Mouse (Mus musculus): Measurements from ENCODE around the gene Atf7. TPM values are rescaled to one million over a fixed set of nuclear protein-coding genes. Genes with fewer than 3 reads are reported as not detected.
A peak's percentile ranks its signal among the peaks of the same experiment; 100 is the strongest.

The Atf7 gene
- polyA plus RNA-seq, 1 experiment from 2014 or later: 43.5 TPM

DNA sequence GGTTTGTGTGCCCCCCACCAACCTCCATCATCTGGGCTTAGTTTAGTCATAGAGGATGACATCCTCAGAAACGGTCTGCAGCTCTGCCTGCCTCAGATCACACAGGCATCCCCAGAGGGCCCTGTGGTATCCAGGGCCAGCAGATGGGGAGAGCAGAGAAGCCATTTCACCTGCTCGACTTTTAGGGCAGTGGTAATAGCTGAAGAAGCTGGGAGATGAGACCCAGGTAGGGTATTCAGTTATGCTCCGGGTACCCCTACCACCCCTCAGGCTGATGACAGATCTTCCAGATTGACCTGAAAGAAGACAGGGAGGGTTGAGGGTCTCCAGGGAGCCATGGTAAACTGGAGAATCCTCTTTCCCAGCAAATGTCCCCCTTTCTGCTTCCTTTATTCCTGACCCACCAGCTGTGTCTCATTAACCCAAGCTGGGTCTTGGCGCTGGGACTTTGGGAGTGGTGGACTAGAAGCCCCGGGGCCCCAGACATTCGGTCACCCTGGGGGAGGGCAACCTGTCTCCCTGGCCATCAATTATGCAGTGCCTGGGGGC is 113.9 kb downstream of the Atf7 start:
- H3K36me3 ChIP-seq (ENCODE audit: insufficient read depth): peaks cover 7% of the 10 kb centered on the region; the same call in 1 of the 2 replicates
- ATAC-seq (ENCODE audit: insufficient read depth): no peak
- 0 out of 2 replicates have a peak overlapping the region, but pooled peaks have one; percentile 49 for H3K9ac ChIP-seq
- TF ChIP-seq CTCF (IDR thresholded peaks at IDR 0.05; ENCODE audit: low read depth): no peak
- no peaks in the 10 kb centered on the region for H3K27me3 ChIP-seq (ENCODE audit: insufficient read depth, low read length)
- WGBS: 11% methylated on average over 6 of the region's 6 CpGs
- H3K4me2 ChIP-seq: peak overlapping the region; percentile 77
- peaks cover 17% of the 10 kb centered on the region for H3K4me1 ChIP-seq (ENCODE audit: insufficient read depth)
- H3K4me3 ChIP-seq (ENCODE audit: low read depth, low read length): peak overlapping the region; percentile 49
- no peaks in the 10 kb centered on the region for H3K9me3 ChIP-seq (ENCODE audit: low read depth, low read length)
- DNase-seq: no peak
- peak overlapping the region; percentile 77; the same call in 1 of the 2 replicates for H3K27ac ChIP-seq (ENCODE audit: low read depth)

DNA sequence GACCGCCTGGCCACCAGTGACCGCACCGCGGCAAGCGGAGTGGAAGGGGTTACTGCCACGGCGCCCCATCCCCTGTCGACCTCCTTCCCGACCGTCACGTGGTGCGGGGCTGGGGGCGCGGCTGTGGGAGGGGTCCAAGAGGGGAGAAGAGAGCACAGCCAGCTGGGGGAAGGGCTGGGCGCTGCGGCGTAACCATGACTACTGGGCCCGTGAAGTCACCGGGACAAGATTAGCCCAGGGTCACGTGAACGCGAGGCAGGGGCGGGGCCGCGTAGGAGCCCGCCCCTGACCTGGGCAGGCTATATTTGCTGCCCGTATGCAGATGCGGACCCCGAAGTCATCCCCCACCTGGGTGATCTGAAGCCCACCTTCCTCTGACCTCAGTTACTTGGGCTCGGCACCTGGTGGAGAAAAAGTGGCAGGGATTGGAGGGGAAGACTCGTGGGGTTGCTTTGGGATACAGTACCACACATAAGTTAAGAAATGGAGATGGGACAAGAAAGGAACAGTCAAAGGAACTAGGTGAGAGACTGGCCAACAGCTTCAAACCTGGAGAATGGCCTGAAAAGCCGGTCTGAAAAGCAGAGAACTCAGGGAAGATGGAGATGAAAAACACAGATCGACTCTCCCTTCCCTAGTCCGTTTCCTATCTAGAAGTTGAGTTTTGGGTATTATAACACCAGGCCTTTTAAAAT is 114.5 kb downstream of the Atf7 start:
- Histone ChIP-seq H3K36me3 (ENCODE audit: insufficient read depth) (peaks cover 7% of the 10 kb centered on the region; the same call in 1 of the 2 replicates), H3K27ac (ENCODE audit: low read depth) (peak overlapping the region; percentile 77), H3K4me3 (ENCODE audit: low read depth, low read length) (peak overlapping the region; percentile 49), H3K9ac (peak overlapping the region; percentile 49), H3K9me3 (ENCODE audit: low read depth, low read length) (no peaks in the 10 kb centered on the region), H3K4me2 (peak overlapping the region; percentile 77), H3K4me1 (ENCODE audit: insufficient read depth) (peaks cover 15% of the 10 kb centered on the region), H3K27me3 (ENCODE audit: insufficient read depth, low read length) (no peaks in the 10 kb centered on the region)
- WGBS: 3% methylated on average over 34 of the region's 34 CpGs
- ATAC-seq (ENCODE audit: insufficient read depth) (peak; percentile 93), DNase-seq (peak; percentile 94)
- TF ChIP-seq CTCF (IDR thresholded peaks at IDR 0.05; ENCODE audit: low read depth): no peak

DNA sequence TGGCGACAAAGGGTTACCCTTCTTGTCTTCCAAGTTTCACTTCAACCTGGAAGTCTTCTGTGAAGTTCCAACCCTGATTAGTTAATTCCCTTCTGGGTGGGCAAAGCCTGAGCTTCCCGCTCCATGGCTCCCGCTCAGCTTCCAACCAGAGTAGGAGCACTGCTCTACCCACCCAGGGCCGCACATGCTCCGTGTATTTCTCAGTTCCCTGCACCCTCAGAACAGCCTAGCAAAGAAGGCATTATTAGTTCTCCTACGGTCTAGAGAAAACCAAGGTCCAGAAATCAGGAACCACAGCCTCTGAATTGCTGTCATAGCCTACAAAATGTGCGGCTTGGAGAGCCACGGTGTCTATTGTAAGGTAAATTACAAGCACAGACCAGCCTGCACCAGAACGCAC is 115.2 kb downstream of the Atf7 start:
- H3K9me3 ChIP-seq (ENCODE audit: low read depth, low read length): no peaks in the 10 kb centered on the region
- ATAC-seq (ENCODE audit: insufficient read depth) (peak; percentile 52), DNase-seq (peak; percentile 44)
- peaks cover 11% of the 10 kb centered on the region; the same call in 1 of the 2 replicates for H3K36me3 ChIP-seq (ENCODE audit: insufficient read depth)
- TF ChIP-seq CTCF (IDR thresholded peaks at IDR 0.05; ENCODE audit: low read depth): no peak
- H3K27ac ChIP-seq (ENCODE audit: low read depth): peak overlapping the region; percentile 77
- H3K27me3 ChIP-seq (ENCODE audit: insufficient read depth, low read length): no peaks in the 10 kb centered on the region
- peaks cover 10% of the 10 kb centered on the region; the same call in 1 of the 2 replicates for H3K4me1 ChIP-seq (ENCODE audit: insufficient read depth)
- 4% methylated on average over 9 of the region's 9 CpGs for WGBS
- H3K4me3 ChIP-seq (ENCODE audit: low read depth, low read length): peak overlapping the region; percentile 49
- peak overlapping the region; percentile 49 for H3K9ac ChIP-seq
- H3K4me2 ChIP-seq: peak overlapping the region; percentile 77

DNA sequence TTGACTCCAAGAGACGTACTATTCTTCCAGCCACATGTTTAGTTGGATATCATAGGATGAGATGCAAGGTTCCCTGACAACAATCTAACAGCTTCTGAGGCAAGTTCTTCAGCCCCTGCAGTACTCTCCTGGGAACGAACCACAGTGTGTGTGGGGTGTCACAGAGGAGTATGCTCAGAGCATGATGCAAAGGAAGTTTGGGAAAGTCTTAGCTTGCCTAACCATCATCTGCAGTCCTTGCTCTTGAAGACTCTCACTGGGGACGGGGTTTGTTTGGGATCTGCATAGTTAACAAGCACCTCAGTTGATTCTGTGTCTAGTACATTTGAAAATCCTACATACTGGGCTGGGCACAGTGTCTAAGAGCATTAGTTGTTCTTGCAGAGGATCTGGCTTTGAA is 116.9 kb downstream of the Atf7 start:
- no peaks in the 10 kb centered on the region for H3K27me3 ChIP-seq (ENCODE audit: insufficient read depth, low read length)
- no peak overlapping the region for H3K9ac ChIP-seq
- TF ChIP-seq CTCF (IDR thresholded peaks at IDR 0.05; ENCODE audit: low read depth): no peak
- no peak for ATAC-seq (ENCODE audit: insufficient read depth)
- peaks cover 29% of the 10 kb centered on the region for H3K36me3 ChIP-seq (ENCODE audit: insufficient read depth)
- H3K9me3 ChIP-seq (ENCODE audit: low read depth, low read length): no peaks in the 10 kb centered on the region
- peaks cover 10% of the 10 kb centered on the region; the same call in 1 of the 2 replicates for H3K4me1 ChIP-seq (ENCODE audit: insufficient read depth)
- no peak overlapping the region for H3K4me3 ChIP-seq (ENCODE audit: low read depth, low read length)
- WGBS: 75% methylated on average over 3 of the region's 3 CpGs
- no peak for DNase-seq
- no peak overlapping the region for H3K27ac ChIP-seq (ENCODE audit: low read depth)
- no peak overlapping the region for H3K4me2 ChIP-seq

DNA sequence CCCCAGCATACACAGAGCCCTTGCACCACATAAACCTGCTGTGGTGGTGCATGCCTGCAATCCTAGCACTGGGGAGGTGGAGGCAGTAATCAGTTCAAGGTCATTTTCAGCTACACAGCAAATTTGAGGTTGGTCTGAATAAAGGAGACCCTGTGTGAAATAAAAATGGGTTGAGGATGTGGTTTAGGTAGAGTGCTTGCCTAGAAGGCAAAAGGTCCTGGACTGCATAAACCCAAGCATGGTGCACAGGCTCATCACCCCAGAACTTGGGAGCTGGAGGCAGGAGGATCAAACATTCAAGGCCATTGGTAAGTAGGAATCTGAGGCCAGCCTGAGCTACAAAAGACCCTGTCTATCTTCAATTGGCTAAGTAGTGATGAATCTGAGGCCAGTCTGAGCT is 117.7 kb downstream of the Atf7 start:
- DNase-seq (no peak), ATAC-seq (ENCODE audit: insufficient read depth) (no peak)
- Histone ChIP-seq H3K4me3 (ENCODE audit: low read depth, low read length) (no peak overlapping the region), H3K9me3 (ENCODE audit: low read depth, low read length) (no peaks in the 10 kb centered on the region), H3K4me2 (no peak overlapping the region), H3K27ac (ENCODE audit: low read depth) (no peak overlapping the region), H3K9ac (no peak overlapping the region), H3K36me3 (ENCODE audit: insufficient read depth) (peaks cover 36% of the 10 kb centered on the region), H3K4me1 (ENCODE audit: insufficient read depth) (peaks cover 10% of the 10 kb centered on the region; the same call in 1 of the 2 replicates), H3K27me3 (ENCODE audit: insufficient read depth, low read length) (no peaks in the 10 kb centered on the region)
- no peak for TF ChIP-seq CTCF (IDR thresholded peaks at IDR 0.05; ENCODE audit: low read depth)

DNA sequence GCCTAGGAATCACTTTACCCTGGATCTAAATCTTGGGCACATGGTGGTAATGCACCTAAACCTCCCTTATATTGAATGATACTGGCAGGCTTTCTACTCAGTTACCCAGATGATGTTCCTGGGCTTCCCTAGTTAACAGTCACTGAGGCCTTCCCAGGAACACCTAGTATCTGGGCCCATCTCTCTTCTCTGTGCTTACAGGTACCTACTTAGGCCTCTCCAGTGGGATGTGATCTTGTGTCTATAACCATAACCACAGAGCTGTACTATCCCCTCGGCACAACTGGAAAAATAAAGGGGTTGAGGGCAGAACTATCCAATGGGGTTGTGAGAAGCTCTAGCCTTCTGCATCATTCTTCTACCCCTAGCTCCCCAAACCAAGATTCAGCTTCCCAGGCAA is 118.4 kb downstream of the Atf7 start:
- no peak overlapping the region for H3K4me3 ChIP-seq (ENCODE audit: low read depth, low read length)
- no peak for TF ChIP-seq CTCF (IDR thresholded peaks at IDR 0.05; ENCODE audit: low read depth)
- 78% methylated on average over 1 of the region's 1 CpGs for WGBS
- no peak overlapping the region for H3K27ac ChIP-seq (ENCODE audit: low read depth)
- no peak overlapping the region for H3K4me2 ChIP-seq
- H3K9ac ChIP-seq: no peak overlapping the region
- peaks cover 43% of the 10 kb centered on the region for H3K36me3 ChIP-seq (ENCODE audit: insufficient read depth)
- H3K9me3 ChIP-seq (ENCODE audit: low read depth, low read length): no peaks in the 10 kb centered on the region
- peaks cover 10% of the 10 kb centered on the region; the same call in 1 of the 2 replicates for H3K4me1 ChIP-seq (ENCODE audit: insufficient read depth)
- ATAC-seq (ENCODE audit: insufficient read depth): no peak
- H3K27me3 ChIP-seq (ENCODE audit: insufficient read depth, low read length): no peaks in the 10 kb centered on the region
- DNase-seq: no peak

DNA sequence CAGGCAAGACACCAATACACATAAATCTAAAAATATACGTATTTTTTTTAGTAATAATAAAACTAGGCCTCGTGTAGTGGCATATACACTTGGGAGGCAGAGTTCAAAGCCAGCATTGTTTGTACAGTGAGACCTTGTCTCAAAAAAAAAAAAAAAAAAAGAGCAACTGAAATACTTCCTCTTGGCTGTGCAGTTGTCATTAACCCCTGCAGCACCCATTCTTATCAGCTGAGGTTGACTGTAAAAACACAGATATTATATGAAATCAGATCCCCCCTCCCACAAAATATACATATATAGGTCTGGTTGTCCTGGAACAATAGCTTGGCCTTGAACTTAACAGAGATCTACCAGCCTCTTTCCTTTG is 118.8 kb downstream of the Atf7 start:
- Histone ChIP-seq H3K9ac (no peak overlapping the region), H3K4me3 (ENCODE audit: low read depth, low read length) (no peak overlapping the region), H3K4me1 (ENCODE audit: insufficient read depth) (peaks cover 10% of the 10 kb centered on the region; the same call in 1 of the 2 replicates), H3K36me3 (ENCODE audit: insufficient read depth) (peaks cover 47% of the 10 kb centered on the region), H3K9me3 (ENCODE audit: low read depth, low read length) (no peaks in the 10 kb centered on the region), H3K27ac (ENCODE audit: low read depth) (no peak overlapping the region), H3K4me2 (no peak overlapping the region), H3K27me3 (ENCODE audit: insufficient read depth, low read length) (no peaks in the 10 kb centered on the region)
- DNase-seq: no peak
- 22% methylated on average over 2 of the region's 2 CpGs for WGBS
- no peak for ATAC-seq (ENCODE audit: insufficient read depth)
- TF ChIP-seq CTCF (IDR thresholded peaks at IDR 0.05; ENCODE audit: low read depth): no peak
